Mouse (Mus musculus) hindbrain, embryonic 16.5 days (tissue): ENCODE data around the gene Pknox2. TPM values are rescaled to one million over a fixed set of nuclear protein-coding genes. Genes with fewer than 3 reads are reported as not detected.

Source experiments
- ATAC-seq: fragments of 200-750 bp; cut with Nextera tagmentation; 2 replicates; pipeline ENCODE4 v1.8.0; 2017; ENCODE audit warnings: moderate TSS enrichment, moderate library complexity
- H3K27ac ChIP-seq: fragments of 300-500 bp; sonication (generic); 2 replicates; pipeline ENCODE4 v1.5.1; 2014; ENCODE audit warnings: low read depth, mild to moderate bottlenecking, control low read depth, low read length, moderate library complexity
- H3K27me3 ChIP-seq: fragments of 300-500 bp; sonication (generic); replicated peaks from 2 replicates; pipeline ENCODE4 v1.6.1; 2014; ENCODE audit warnings: low read length; ENCODE audit not compliant: control insufficient read depth, insufficient read depth
- H3K36me3 ChIP-seq: fragments of 300-500 bp; sonication (generic); 2 replicates; pipeline ENCODE4 v1.6.1; 2014; ENCODE audit warnings: mild to moderate bottlenecking, low read length, moderate library complexity, mixed read lengths; ENCODE audit not compliant: control insufficient read depth, insufficient read depth
- H3K4me1 ChIP-seq: fragments of 300-500 bp; sonication (generic); 2 replicates; pipeline ENCODE4 v1.6.1; 2014; ENCODE audit warnings: low read depth, low read length; ENCODE audit not compliant: control insufficient read depth, insufficient read depth
- H3K4me2 ChIP-seq: fragments of 300-500 bp; sonication (generic); 2 replicates; pipeline ENCODE4 v1.6.1; 2014; ENCODE audit warnings: mild to moderate bottlenecking, low read length, control low read depth, moderate library complexity
- H3K4me3 ChIP-seq: fragments of 300-500 bp; sonication (generic); 2 replicates; pipeline ENCODE4 v1.5.1; 2014; ENCODE audit warnings: mild to moderate bottlenecking, low read length, control low read depth, moderate library complexity
- H3K9ac ChIP-seq: fragments of 300-500 bp; sonication (generic); 2 replicates; pipeline ENCODE4 v1.6.1; 2014; ENCODE audit warnings: low read depth, mild to moderate bottlenecking, control low read depth, low read length, moderate library complexity
- H3K9me3 ChIP-seq: fragments of 300-500 bp; sonication (generic); 2 replicates; pipeline ENCODE4 v1.6.1; 2014; ENCODE audit warnings: mild to moderate bottlenecking, low read length, moderate library complexity; ENCODE audit not compliant: control insufficient read depth
- WGBS: fragments of 180-500 bp; shearing (Covaris S2); extraction: QIAGEN DNeasy Blood & Tissue Kit; methylation state at CpG from one replicate; pipeline ENCODE4 v1.1.7; 2014; 5-methylcytosine and 5-hydroxymethylcytosine counted together
- polyA plus RNA-seq: library from polyadenylated mRNA; unstranded; fragments of >200 nt; fragmentation: Nextera tagmentation; extraction: Ambion mirVana; gene quantifications from 2 replicates; pipeline ENCODE4 v1.2.1, GENCODE M21; 2015

The Pknox2 gene
- polyA plus RNA-seq, 1 experiment from 2014 or later: 32.2 TPM

- Histone ChIP-seq H3K4me1 (peaks cover 16% of the 10 kb centered on the region), H3K9ac (no peak overlapping the region), H3K27me3 (no peaks in the 10 kb centered on the region), H3K9me3 (no peaks in the 10 kb centered on the region), H3K4me2 (no peak overlapping the region), H3K36me3 (no peaks in the 10 kb centered on the region), H3K4me3 (no peak overlapping the region), H3K27ac (peak overlapping the region; percentile 33)
- WGBS: 82% methylated on average over 3 of the region's 3 CpGs
- no peak for ATAC-seq
These were observed 117.3 kb downstream of the Pknox2 start for GRCm38 (mm10) chr9:37029811-37030346.

- H3K9ac ChIP-seq: no peak overlapping the region
- H3K27ac ChIP-seq: no peak overlapping the region
- H3K27me3 ChIP-seq: no peaks in the 10 kb centered on the region
- no peak overlapping the region for H3K4me3 ChIP-seq
- no peaks in the 10 kb centered on the region for H3K36me3 ChIP-seq
- H3K4me2 ChIP-seq: no peak overlapping the region
- WGBS: 32% methylated on average over 7 of the region's 7 CpGs
- ATAC-seq: 0 out of 2 replicates have a peak, but pooled peaks have one; percentile 16
- peaks cover 14% of the 10 kb centered on the region for H3K4me1 ChIP-seq
- no peaks in the 10 kb centered on the region for H3K9me3 ChIP-seq
These were observed 119.2 kb downstream of the Pknox2 start for GRCm38 (mm10) chr9:37027825-37028575.

GRCm38 (mm10) chr9:37025913-37026312 is 121.3 kb downstream of the Pknox2 start:
- Histone ChIP-seq H3K4me1 (peaks cover 20% of the 10 kb centered on the region), H3K27ac (0 out of 2 replicates have a peak overlapping the region, but pooled peaks have one; percentile 31), H3K27me3 (no peaks in the 10 kb centered on the region), H3K4me3 (no peak overlapping the region), H3K9me3 (no peaks in the 10 kb centered on the region), H3K4me2 (no peak overlapping the region), H3K36me3 (no peaks in the 10 kb centered on the region), H3K9ac (no peak overlapping the region)
- 20% methylated on average over 3 of the region's 3 CpGs for WGBS
- no peak for ATAC-seq

- no peak for ATAC-seq
- no peak overlapping the region for H3K9ac ChIP-seq
- H3K4me2 ChIP-seq: no peak overlapping the region
- no peak overlapping the region for H3K4me3 ChIP-seq
- no peak overlapping the region for H3K27ac ChIP-seq
- no peaks in the 10 kb centered on the region for H3K9me3 ChIP-seq
- H3K4me1 ChIP-seq: peaks cover 13% of the 10 kb centered on the region
- H3K27me3 ChIP-seq: no peaks in the 10 kb centered on the region
- 23% methylated on average over 3 of the region's 3 CpGs for WGBS
- H3K36me3 ChIP-seq: no peaks in the 10 kb centered on the region
These were observed 125.5 kb downstream of the Pknox2 start for GRCm38 (mm10) chr9:37021586-37022230.

- Histone ChIP-seq H3K27me3 (no peaks in the 10 kb centered on the region), H3K9me3 (no peaks in the 10 kb centered on the region), H3K9ac (no peak overlapping the region), H3K4me3 (no peak overlapping the region), H3K4me1 (peaks cover 20% of the 10 kb centered on the region), H3K36me3 (no peaks in the 10 kb centered on the region), H3K27ac (no peak overlapping the region), H3K4me2 (no peak overlapping the region)
- peak; percentile 7; the same call in 1 of the 2 replicates for ATAC-seq
- WGBS: 40% methylated on average over 1 of the region's 1 CpGs
These were observed 129.1 kb downstream of the Pknox2 start for GRCm38 (mm10) chr9:37018154-37018553.

- H3K27ac ChIP-seq: no peak overlapping the region
- H3K9ac ChIP-seq: 0 out of 2 replicates have a peak overlapping the region, but pooled peaks have one; percentile 1
- no peaks in the 10 kb centered on the region for H3K36me3 ChIP-seq
- H3K4me1 ChIP-seq: peaks cover 18% of the 10 kb centered on the region
- no peaks in the 10 kb centered on the region for H3K27me3 ChIP-seq
- no peak overlapping the region for H3K4me2 ChIP-seq
- H3K9me3 ChIP-seq: no peaks in the 10 kb centered on the region
- WGBS: 75% methylated on average over 7 of the region's 7 CpGs
- no peak for ATAC-seq
- no peak overlapping the region for H3K4me3 ChIP-seq
These were observed 130.0 kb downstream of the Pknox2 start for GRCm38 (mm10) chr9:37017169-37017568.

- no peak overlapping the region for H3K27ac ChIP-seq
- no peaks in the 10 kb centered on the region for H3K9me3 ChIP-seq
- H3K4me3 ChIP-seq: no peak overlapping the region
- no peaks in the 10 kb centered on the region for H3K27me3 ChIP-seq
- H3K4me2 ChIP-seq: no peak overlapping the region
- H3K4me1 ChIP-seq: peaks cover 18% of the 10 kb centered on the region
- ATAC-seq: no peak
- H3K36me3 ChIP-seq: no peaks in the 10 kb centered on the region
- H3K9ac ChIP-seq: no peak overlapping the region
These were observed 131.0 kb downstream of the Pknox2 start for GRCm38 (mm10) chr9:37016165-37016564.

GRCm38 (mm10) chr9:37013565-37013964 is 133.6 kb downstream of the Pknox2 start:
- Histone ChIP-seq H3K36me3 (no peaks in the 10 kb centered on the region), H3K9ac (no peak overlapping the region), H3K27ac (no peak overlapping the region), H3K4me2 (no peak overlapping the region), H3K27me3 (no peaks in the 10 kb centered on the region), H3K9me3 (no peaks in the 10 kb centered on the region), H3K4me3 (no peak overlapping the region), H3K4me1 (peaks cover 20% of the 10 kb centered on the region)
- peak; percentile 43; the same call in 1 of the 2 replicates for ATAC-seq
- 25% methylated on average over 8 of the region's 8 CpGs for WGBS

- Histone ChIP-seq H3K4me2 (no peak overlapping the region), H3K4me1 (peaks cover 8% of the 10 kb centered on the region; the same call in 1 of the 2 replicates), H3K9me3 (no peaks in the 10 kb centered on the region), H3K9ac (no peak overlapping the region), H3K27ac (no peak overlapping the region), H3K36me3 (no peaks in the 10 kb centered on the region), H3K4me3 (no peak overlapping the region), H3K27me3 (no peaks in the 10 kb centered on the region; the same call in 1 of the 2 replicates)
- no peak for ATAC-seq
- 20% methylated on average over 5 of the region's 5 CpGs for WGBS
These were observed 139.1 kb downstream of the Pknox2 start for GRCm38 (mm10) chr9:37008090-37008489.
